ENCODE assay signal across 8 mouse cellular contexts in the genomic region with DNA sequence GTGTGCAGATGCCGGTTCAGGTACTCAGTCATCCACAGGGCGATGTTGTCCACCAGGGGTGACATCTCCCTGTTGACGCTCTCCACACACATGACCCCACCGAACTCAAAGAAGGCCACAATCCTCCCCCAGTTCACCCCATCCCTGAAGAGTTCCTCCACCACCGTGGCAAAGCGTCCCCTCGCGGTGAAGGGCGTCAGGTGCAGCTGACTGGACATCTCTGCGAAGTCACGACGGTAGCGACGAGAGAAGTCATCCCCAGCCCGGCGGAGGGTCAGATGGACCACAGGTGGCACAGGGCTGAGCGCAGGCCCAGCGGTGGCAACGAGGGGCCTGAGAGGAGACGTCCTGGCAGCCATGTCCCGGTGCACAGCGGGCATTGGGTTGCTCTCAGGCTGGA. TPM values are rescaled to one million over a fixed set of nuclear protein-coding genes. Genes with fewer than 3 reads are reported as not detected.
DNase-seq lines count a peak whose midpoint lies in the region; ATAC-seq and TF ChIP-seq lines count a peak whose summit lies in the region.

No protein-coding gene starts in this region.

- H3K27me3 ChIP-seq in hindbrain, embryonic 14.5 days (ENCODE audit: control insufficient read depth, insufficient read depth, low read length) = no peaks in the 10 kb centered on the region

- peak overlapping the region; percentile 81 for H3K9ac ChIP-seq in hindbrain, embryonic 14.5 days

- peak overlapping the region; percentile 91 for H3K4me3 ChIP-seq in gastrocnemius, adult 2 months
- H3K4me3 ChIP-seq in hindbrain, embryonic 14.5 days (replicated peaks; ENCODE audit: low read length) = peak overlapping the region; percentile 66

- peak overlapping the region; percentile 72 for H3K27ac ChIP-seq in gastrocnemius, adult 2 months
- H3K27ac ChIP-seq in hindbrain, embryonic 14.5 days = no peak overlapping the region

- DNase-seq in R1 (ENCODE audit: low read depth, low spot score) = peak; percentile 20
- peak; percentile 77 to 82 for DNase-seq in cerebellum, postnatal 10 days
- peak; percentile 60 for DNase-seq in gastrocnemius, adult 2 months
- peak; percentile 54 for DNase-seq in hindbrain, embryonic 14.5 days (ENCODE audit: low spot score)
- peak; percentile 62 for DNase-seq in left cerebral cortex, postnatal 4 days
- DNase-seq in right cerebral cortex, adult 18-20 months = peak; percentile 32
- peak; percentile 60 for DNase-seq in urinary bladder, postnatal 14 days (ENCODE audit: low spot score)

- no peak for ATAC-seq in hindbrain, embryonic 14.5 days (ENCODE audit: low FRiP score)
- peak; percentile 53 for ATAC-seq in megakaryocyte progenitor cell, adult 5-6 weeks (replicated peaks; ENCODE audit: poor library complexity)

- H3K4me2 ChIP-seq in hindbrain, embryonic 14.5 days (replicated peaks) = peak overlapping the region; percentile 91

- intact Hi-C loops in gastrocnemius, adult 2 months (cut with DNase I) = loop anchor here (5.0 kb wide), 1 partner anchor 80 kb away; no protein-coding TSS in a partner anchor
- intact Hi-C loops in left cerebral cortex, postnatal 4 days (cut with DNase I) = loop anchor here (5.0 to 10.0 kb wide), 3 partner anchors 105 to 198 kb away; no protein-coding TSS in a partner anchor

- WGBS in hindbrain, embryonic 14.5 days = 8% methylated on average over 22 of the region's 22 CpGs

- no peaks in the 10 kb centered on the region for H3K36me3 ChIP-seq in hindbrain, embryonic 14.5 days (replicated peaks; ENCODE audit: control insufficient read depth, insufficient read depth)

- peaks cover 28% of the 10 kb centered on the region for H3K4me1 ChIP-seq in hindbrain, embryonic 14.5 days (replicated peaks; ENCODE audit: control insufficient read depth, insufficient read depth, low read length)

- H3K9me3 ChIP-seq in hindbrain, embryonic 14.5 days (ENCODE audit: control insufficient read depth, low read length) = no peaks in the 10 kb centered on the region

- TF ChIP-seq CTCF in gastrocnemius, adult 2 months (IDR thresholded peaks at IDR 0.05) = peak; percentile 70

RNA-seq across cellular contexts. Expression of gene Bcl2, which starts 1.7 kb away (rescaled TPM):
- total RNA-seq in gastrocnemius, adult 2 months (2021) = 1 to 10 TPM; 1.6 to 2.1 TPM
- polyA plus RNA-seq in hindbrain, embryonic 14.5 days (2014; fragmentation: Nextera tagmentation; extraction: Ambion mirVana) = 11.4 and 11.9 TPM in 2 replicates
- 10 to 100 TPM; 13.9 to 15.7 TPM for total RNA-seq in left cerebral cortex, postnatal 4 days (2021)
- 30.3 and 32.6 TPM in 2 replicates for total RNA-seq in megakaryocyte progenitor cell, adult 5-6 weeks (2015)
- total RNA-seq in megakaryocyte progenitor cell, adult 5-6 weeks (2017) = 29.1 and 31.1 TPM in 2 replicates

RNA-seq across cellular contexts. Expression of gene Kdsr, which starts 47.2 kb away (rescaled TPM):
- total RNA-seq in gastrocnemius, adult 2 months (2021) = 1 to 10 TPM; 3.9 to 4.4 TPM
- 15.2 and 16.1 TPM in 2 replicates for polyA plus RNA-seq in hindbrain, embryonic 14.5 days (2014; fragmentation: Nextera tagmentation; extraction: Ambion mirVana)
- total RNA-seq in left cerebral cortex, postnatal 4 days (2021) = 10 to 100 TPM; 22.4 to 28.7 TPM
- 11.3 and 12.8 TPM in 2 replicates for total RNA-seq in megakaryocyte progenitor cell, adult 5-6 weeks (2015)
- total RNA-seq in megakaryocyte progenitor cell, adult 5-6 weeks (2017) = 32.4 and 36.6 TPM in 2 replicates

Comparison
In these comparisons a context has a peak if more than half of its experiments do, and no peak if none do; other contexts are left out.
1. DNase-seq: peak in every context shown above with its lines; median percentile 80 in cerebellum, postnatal 10 days; 62 in left cerebral cortex, postnatal 4 days; 60 in gastrocnemius, adult 2 months; 60 in urinary bladder, postnatal 14 days; 54 in hindbrain, embryonic 14.5 days; 32 in right cerebral cortex, adult 18-20 months; 20 in R1.
2. RNA of gene Bcl2, which starts 1.7 kb away (total RNA-seq): 29.1 to 32.6 TPM in megakaryocyte progenitor cell, adult 5-6 weeks and 13.9 to 15.7 TPM in left cerebral cortex, postnatal 4 days; 1.6 to 2.1 TPM in gastrocnemius, adult 2 months; every median in the first group is over 4 times any median in the second.